Mouse (Mus musculus) liver, embryonic 11.5 days (tissue): ENCODE measurements around the gene Aknad1. TPM values are rescaled to one million over a fixed set of nuclear protein-coding genes. Genes with fewer than 3 reads are reported as not detected.
A peak's percentile ranks its signal among the peaks of the same experiment; 100 is the strongest.

Experiments
- ATAC-seq: fragments of 200-750 bp; cut with Nextera tagmentation; replicated peaks from 2 replicates; pipeline ENCODE4 v1.8.0; 2017; ENCODE audit warnings: moderate number of reproducible peaks, mild to moderate bottlenecking, moderate TSS enrichment, moderate library complexity; ENCODE audit not compliant: low FRiP score
- DNase-seq: peaks from one replicate; pipeline ENCODE4 v3.0.0-alpha.2; 2017; ENCODE audit warnings: low spot score
- H3K27ac ChIP-seq: fragments of 300-500 bp; sonication (generic); 2 replicates; pipeline ENCODE4 v1.5.1; 2014; ENCODE audit warnings: mild to moderate bottlenecking, low read depth, low read length, control low read depth
- H3K27me3 ChIP-seq: fragments of 300-500 bp; sonication (generic); replicated peaks from 2 replicates; pipeline ENCODE4 v1.6.1; 2014; ENCODE audit warnings: low read length, mixed read lengths; ENCODE audit not compliant: control insufficient read depth, insufficient read depth
- H3K36me3 ChIP-seq: fragments of 300-500 bp; sonication (generic); 2 replicates; pipeline ENCODE4 v1.6.1; 2014; ENCODE audit warnings: mild to moderate bottlenecking, low read length, moderate library complexity, mixed read lengths; ENCODE audit not compliant: control insufficient read depth, insufficient read depth
- H3K4me1 ChIP-seq: fragments of 300-500 bp; sonication (generic); replicated peaks from 2 replicates; pipeline ENCODE4 v1.6.1; 2014; ENCODE audit warnings: low read length, mixed read lengths; ENCODE audit not compliant: control insufficient read depth, insufficient read depth
- H3K4me2 ChIP-seq: fragments of 300-500 bp; sonication (generic); 2 replicates; pipeline ENCODE4 v1.6.1; 2014; ENCODE audit warnings: mild to moderate bottlenecking, control low read depth, moderate library complexity
- H3K4me3 ChIP-seq: fragments of 300-500 bp; sonication (generic); 2 replicates; pipeline ENCODE4 v1.5.1; 2014; ENCODE audit warnings: low read depth, low read length, control low read depth
- H3K9ac ChIP-seq: fragments of 300-500 bp; sonication (generic); 2 replicates; pipeline ENCODE4 v1.6.1; 2014; ENCODE audit warnings: low read depth, low read length, control low read depth
- H3K9me3 ChIP-seq: fragments of 300-500 bp; sonication (generic); 2 replicates; pipeline ENCODE4 v1.6.1; 2016; ENCODE audit warnings: low read length, inconsistent platforms, mixed read lengths; ENCODE audit not compliant: control insufficient read depth
- WGBS: fragments of 180-500 bp; shearing (Covaris S2); extraction: QIAGEN DNeasy Blood & Tissue Kit; methylation state at CpG from one replicate; pipeline ENCODE4 v1.1.7; 2014; 5-methylcytosine and 5-hydroxymethylcytosine counted together
- polyA plus RNA-seq: library from polyadenylated mRNA; unstranded; fragments of >200 nt; fragmentation: Nextera tagmentation; extraction: Ambion mirVana; gene quantifications from 2 replicates; pipeline ENCODE4 v1.2.1, GENCODE M21; 2014

The Aknad1 gene
- polyA plus RNA-seq, 1 experiment from 2014 or later: 0.44 TPM

DNA sequence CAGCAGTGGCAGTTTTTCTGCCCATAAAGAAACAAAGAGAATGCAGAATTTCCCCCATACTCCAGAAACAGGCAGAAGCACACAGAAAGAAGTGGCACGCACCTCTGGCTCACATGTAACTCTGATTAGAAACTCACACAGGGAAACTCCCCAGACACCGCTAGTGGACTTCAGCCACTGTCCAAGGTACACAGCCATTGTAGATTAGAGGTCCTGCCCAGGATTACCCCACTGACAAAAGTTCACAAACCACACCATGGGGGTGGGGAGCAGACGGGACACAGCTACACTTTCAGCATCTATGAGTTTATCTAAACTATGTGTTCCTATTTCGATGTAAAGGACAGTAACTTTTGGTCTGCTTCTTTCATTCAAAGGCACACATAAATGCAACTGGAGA is 24.6 kb upstream of the Aknad1 start:
- 79% methylated on average over 4 of the region's 4 CpGs for WGBS
- H3K36me3 ChIP-seq: no peaks in the 10 kb centered on the region

DNA sequence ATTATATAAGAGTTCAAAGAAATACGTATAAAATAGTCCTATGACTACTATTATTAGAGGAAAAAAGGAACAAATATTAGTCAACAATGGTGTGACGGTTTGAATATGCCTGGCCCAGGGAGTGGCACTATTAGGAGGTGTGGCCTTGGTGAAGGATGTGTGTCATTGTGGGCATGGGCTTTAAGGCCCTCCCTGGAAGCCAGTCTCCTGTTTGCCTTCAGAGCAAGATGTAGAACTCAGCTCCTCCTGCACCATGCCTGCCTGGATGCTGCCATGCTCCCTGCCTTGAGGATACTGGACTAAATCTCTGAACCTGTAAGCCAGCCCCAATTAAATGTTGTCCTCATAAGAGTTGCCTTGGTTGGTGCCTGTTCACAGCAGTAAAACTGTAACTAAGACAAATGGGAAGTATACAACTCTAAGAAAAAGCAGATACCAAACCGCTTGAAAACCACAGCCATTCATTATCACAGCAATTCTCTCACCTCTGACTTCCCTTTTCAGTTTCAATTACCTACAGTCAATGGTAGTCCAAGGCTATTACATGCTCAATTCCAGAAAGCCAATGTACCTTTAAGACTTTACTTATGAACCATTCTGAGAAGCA is 21.5 kb upstream of the Aknad1 start:
- WGBS: 63% methylated on average over 3 of the region's 3 CpGs

More for the DNA sequence above, 24.6 kb upstream of the Aknad1 start:
- Histone ChIP-seq H3K9ac (no peak overlapping the region), H3K27me3 (no peaks in the 10 kb centered on the region), H3K9me3 (no peaks in the 10 kb centered on the region), H3K4me1 (peaks cover 11% of the 10 kb centered on the region), H3K4me2 (no peak overlapping the region), H3K27ac (no peak overlapping the region), H3K4me3 (no peak overlapping the region)
- ATAC-seq: 0 out of 2 replicates have a peak, but pooled peaks have one; percentile 40
- no peak for DNase-seq

DNA sequence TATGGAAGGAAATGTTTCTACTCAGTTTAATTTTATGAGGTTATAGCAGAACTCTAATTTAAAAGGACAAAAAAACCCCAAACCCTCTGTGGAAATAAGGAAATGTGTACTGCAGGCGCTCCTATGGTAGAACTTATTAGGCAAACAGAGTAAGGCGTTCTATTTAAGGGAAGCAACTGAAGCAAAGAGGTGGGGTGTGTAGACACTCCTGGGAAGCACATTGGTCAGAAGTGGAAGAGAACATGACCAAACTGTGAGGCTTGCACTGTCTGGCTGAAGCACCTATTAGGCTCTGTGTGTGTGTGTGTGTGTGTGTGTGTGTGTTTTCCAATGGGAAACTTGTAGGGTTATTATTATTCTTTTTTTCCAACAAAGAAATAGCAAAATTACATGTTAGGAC is 20.1 kb upstream of the Aknad1 start:
- H3K4me2 ChIP-seq: no peak overlapping the region
- H3K9me3 ChIP-seq: no peaks in the 10 kb centered on the region
- ATAC-seq (no peak), DNase-seq (no peak)
- peaks cover 10% of the 10 kb centered on the region for H3K4me1 ChIP-seq
- H3K27ac ChIP-seq: no peak overlapping the region
- H3K4me3 ChIP-seq: no peak overlapping the region
- H3K27me3 ChIP-seq: no peaks in the 10 kb centered on the region
- no peaks in the 10 kb centered on the region for H3K36me3 ChIP-seq
- no peak overlapping the region for H3K9ac ChIP-seq
- 73% methylated on average over 2 of the region's 2 CpGs for WGBS

More for the DNA sequence above, 21.5 kb upstream of the Aknad1 start:
- Histone ChIP-seq H3K36me3 (no peaks in the 10 kb centered on the region), H3K27ac (no peak overlapping the region), H3K9me3 (no peaks in the 10 kb centered on the region), H3K9ac (no peak overlapping the region), H3K4me2 (no peak overlapping the region), H3K27me3 (no peaks in the 10 kb centered on the region), H3K4me3 (no peak overlapping the region), H3K4me1 (peaks cover 10% of the 10 kb centered on the region)
- DNase-seq: peak; percentile 11
- ATAC-seq: no peak

DNA sequence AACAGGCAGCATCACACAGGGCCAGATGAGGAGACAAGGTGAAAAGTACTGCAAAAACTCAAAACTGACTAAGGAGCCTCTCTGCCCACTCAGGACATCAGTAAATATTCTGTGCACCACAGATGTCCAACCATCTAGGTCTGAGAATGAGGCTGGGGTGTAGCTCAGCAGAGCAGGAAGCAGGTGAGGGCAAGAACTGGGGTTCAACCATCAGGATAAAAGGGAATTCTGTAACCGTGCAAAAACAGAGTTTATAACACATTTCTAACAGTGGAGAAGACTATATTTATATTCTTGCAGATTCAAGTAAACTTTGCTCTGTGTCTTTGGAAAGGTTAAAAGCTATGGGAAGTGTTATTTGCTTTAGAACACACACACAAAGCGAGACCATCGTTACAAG is 19.7 kb upstream of the Aknad1 start:
- Histone ChIP-seq H3K36me3 (no peaks in the 10 kb centered on the region), H3K4me3 (no peak overlapping the region), H3K4me2 (no peak overlapping the region), H3K27ac (no peak overlapping the region), H3K9ac (no peak overlapping the region), H3K27me3 (no peaks in the 10 kb centered on the region), H3K9me3 (no peaks in the 10 kb centered on the region), H3K4me1 (peaks cover 10% of the 10 kb centered on the region)
- WGBS: 84% methylated on average over 3 of the region's 3 CpGs
- ATAC-seq (no peak), DNase-seq (no peak)

DNA sequence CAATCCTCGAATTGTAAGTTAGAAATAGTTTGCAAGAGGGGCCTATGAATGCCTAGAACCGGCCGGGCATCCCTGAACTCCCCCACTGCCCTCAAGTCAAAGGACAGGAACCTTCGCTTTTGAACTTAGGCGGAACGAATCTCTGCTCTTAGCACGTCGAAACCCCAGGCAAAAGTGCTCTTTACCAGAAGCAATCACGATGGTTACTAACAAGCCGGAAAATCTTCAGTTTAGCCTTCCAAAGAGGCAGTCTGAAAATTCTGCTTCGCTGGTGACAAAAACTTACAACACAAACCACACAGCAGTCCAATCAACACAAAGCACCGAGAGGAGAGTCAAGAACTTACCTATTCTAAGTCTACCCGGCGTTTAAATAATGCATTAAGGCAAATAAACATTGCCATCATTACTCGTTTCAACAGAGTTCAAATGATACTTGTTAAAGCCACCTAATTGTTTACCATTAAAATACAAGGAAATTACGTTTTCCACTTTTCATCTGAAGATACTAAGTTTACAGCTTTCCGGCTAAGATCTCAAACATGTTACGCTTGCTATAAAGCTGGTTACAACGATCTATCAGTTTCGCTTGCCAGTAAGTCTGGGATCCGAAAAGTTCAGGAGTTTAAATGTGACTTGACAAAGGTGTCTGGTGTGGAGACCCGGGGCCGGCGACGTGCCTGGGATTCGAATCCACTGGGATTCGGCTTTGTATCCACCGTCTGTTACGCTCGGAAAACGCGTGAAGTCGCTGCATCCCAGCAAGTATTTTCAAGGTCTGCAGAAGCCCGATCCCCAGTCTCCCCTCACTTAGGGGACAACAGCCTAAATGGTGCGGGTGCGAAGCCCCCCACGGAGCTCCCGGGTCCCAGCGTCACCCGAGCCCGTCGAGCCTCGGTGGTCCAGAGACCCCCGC is 18.1 kb upstream of the Aknad1 start:
- Histone ChIP-seq H3K4me3 (peak overlapping the region; percentile 78), H3K27me3 (no peaks in the 10 kb centered on the region), H3K9ac (peak overlapping the region; percentile 91), H3K9me3 (0 out of 2 replicates have a peak, but pooled peaks cover 3% of the 10 kb centered on the region), H3K4me2 (peak overlapping the region; percentile 64), H3K36me3 (no peaks in the 10 kb centered on the region), H3K4me1 (peaks cover 10% of the 10 kb centered on the region), H3K27ac (peak overlapping the region; percentile 82)
- DNase-seq: peak; percentile 32
- 2% methylated on average over 44 of the region's 44 CpGs for WGBS
- ATAC-seq: no peak; the same call in 1 of the 2 replicates

DNA sequence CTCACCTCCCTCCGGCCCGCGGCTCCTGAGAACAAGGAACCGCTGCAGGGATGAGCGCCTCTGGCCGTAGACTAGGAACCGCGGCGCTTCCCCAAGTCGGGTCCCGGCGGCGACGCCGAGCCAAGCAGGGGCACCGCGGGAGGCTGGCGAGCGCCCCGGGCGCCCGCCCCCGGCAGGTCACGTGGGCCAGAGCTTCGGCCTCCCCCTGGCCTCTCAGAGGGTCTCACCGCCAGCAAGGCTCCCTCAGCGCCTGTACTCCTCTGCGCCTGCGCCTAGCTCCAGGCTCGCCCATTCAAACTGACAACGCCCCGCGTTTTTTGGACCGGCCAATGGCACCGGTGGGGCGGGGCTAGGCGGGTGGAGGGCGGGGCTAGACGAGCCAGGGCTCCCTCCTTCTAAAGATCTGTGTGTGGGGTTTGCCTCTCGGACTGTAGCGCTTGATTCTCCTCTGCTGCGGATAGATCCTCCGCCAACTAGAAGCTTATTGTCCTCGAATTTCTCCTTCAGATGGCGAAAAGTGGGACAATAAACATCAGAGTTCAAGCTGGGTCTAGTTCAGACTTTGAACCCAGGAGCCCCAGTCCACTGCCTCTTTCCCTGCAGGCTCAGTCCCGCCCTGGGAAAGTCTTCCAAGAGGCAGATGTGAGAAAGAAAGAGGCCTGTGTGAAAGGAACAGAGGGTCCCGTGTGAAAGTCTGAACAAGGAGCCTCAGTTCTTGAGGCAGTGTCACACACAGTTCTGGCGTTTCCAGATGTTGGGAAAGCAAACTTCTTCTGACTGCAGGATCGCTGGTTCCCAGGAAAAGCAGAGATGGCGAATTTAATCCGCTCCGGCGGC is 17.2 kb upstream of the Aknad1 start, which contains the start of gene Gpsm2:
Gpsm2 (minus strand) TSS at position 274 of the 837 bp plus-strand sequence.
- Histone ChIP-seq H3K4me2 (peak within 1 kb of the TSS; percentile 64), H3K9ac (peak within 1 kb of the TSS; percentile 91), H3K9me3 (0 out of 2 replicates have a peak, but pooled peaks cover 3% of the 10 kb centered on the region), H3K27ac (peak within 1 kb of the TSS; percentile 82), H3K4me3 (peak within 1 kb of the TSS; percentile 78), H3K36me3 (no peaks in the 10 kb centered on the region), H3K27me3 (no peaks in the 10 kb centered on the region), H3K4me1 (peaks cover 10% of the 10 kb centered on the region)
- peak; percentile 97 for ATAC-seq
- 5% methylated on average over 53 of the region's 53 CpGs for WGBS
- DNase-seq: peak; percentile 99

DNA sequence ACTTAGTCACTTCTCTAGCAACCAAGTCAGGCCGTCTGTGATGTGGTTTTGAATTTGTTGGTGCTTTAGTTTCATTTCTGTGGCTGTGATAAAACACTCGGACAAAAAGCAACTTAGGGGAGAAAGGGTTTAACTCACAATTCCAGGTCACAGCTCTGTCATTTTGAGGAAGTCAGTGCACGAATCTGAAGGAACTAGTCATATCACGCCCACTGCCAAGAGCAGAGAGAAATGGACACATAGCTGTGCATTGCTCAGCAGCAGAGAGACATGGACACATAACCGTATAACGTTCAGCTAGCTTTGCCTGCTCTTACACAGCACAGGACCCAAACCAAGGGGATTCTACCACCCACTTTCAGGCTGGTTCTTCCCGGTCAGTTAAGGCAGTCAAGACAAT is 13.0 kb upstream of the Aknad1 start:
- no peak overlapping the region for H3K4me3 ChIP-seq
- WGBS: 81% methylated on average over 7 of the region's 7 CpGs
- DNase-seq: no peak
- H3K9ac ChIP-seq: no peak overlapping the region
- no peak overlapping the region for H3K27ac ChIP-seq
- 0 out of 2 replicates have a peak, but pooled peaks cover 3% of the 10 kb centered on the region for H3K9me3 ChIP-seq
- no peaks in the 10 kb centered on the region for H3K36me3 ChIP-seq
- H3K4me1 ChIP-seq: peaks cover 13% of the 10 kb centered on the region; the same call in 1 of the 2 replicates
- no peaks in the 10 kb centered on the region for H3K27me3 ChIP-seq
- H3K4me2 ChIP-seq: no peak overlapping the region
- no peak for ATAC-seq

DNA sequence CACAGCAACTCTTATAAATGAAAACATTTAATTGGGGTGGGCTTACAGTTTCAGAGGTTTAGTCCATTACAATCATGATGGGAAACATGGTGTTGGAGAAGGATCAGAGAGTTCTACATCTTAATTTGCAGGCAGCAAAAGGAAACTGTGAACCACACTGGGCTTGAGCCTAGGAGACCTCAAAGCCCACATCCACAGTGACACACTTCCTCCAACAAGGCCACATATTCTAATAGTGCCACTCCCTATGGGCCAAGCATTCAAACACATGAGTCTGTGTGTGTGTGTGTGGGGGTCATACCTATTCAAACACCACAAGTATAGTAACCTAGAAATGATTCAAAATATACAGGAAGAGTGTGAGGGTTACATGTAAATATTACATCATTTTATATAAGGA is 12.1 kb upstream of the Aknad1 start:
- Histone ChIP-seq H3K27ac (no peak overlapping the region), H3K4me1 (peaks cover 12% of the 10 kb centered on the region; the same call in 1 of the 2 replicates), H3K27me3 (no peaks in the 10 kb centered on the region), H3K36me3 (no peaks in the 10 kb centered on the region), H3K9me3 (0 out of 2 replicates have a peak, but pooled peaks cover 3% of the 10 kb centered on the region), H3K4me2 (no peak overlapping the region), H3K4me3 (no peak overlapping the region), H3K9ac (no peak overlapping the region)
- DNase-seq (no peak), ATAC-seq (no peak)
